Mouse (Mus musculus): ENCODE measurements around the gene Pelo.

Pelo gene

GRCm38 (mm10) chr13:115090977-115091445 lies 1.0 kb upstream of the Pelo start:
- H3K4me1 ChIP-seq (replicated peaks; ENCODE audit: low read depth, low read length): peaks cover 44% of the 10 kb centered on the region
- TF ChIP-seq NANOG (IDR thresholded peaks at IDR 0.05; ENCODE audit: borderline replicate concordance, low read length): no peak
- no peak for TF ChIP-seq POU5F1 (IDR thresholded peaks at IDR 0.05; ENCODE audit: borderline replicate concordance, low read length)
- TF ChIP-seq CTCF (conservative IDR thresholded peaks at IDR 0.05; ENCODE audit: low read length): no peak
- peaks cover 7% of the 10 kb centered on the region; the same call in 1 of the 2 replicates for H3K27me3 ChIP-seq (ENCODE audit: insufficient read depth, low read length)
- H3K36me3 ChIP-seq (ENCODE audit: insufficient read depth, low read length): peaks cover 22% of the 10 kb centered on the region
- no peaks in the 10 kb centered on the region for H3K9me3 ChIP-seq (ENCODE audit: low read length)
- peak overlapping the region; percentile 81 for H3K4me3 ChIP-seq (replicated peaks; ENCODE audit: low read length)

GRCm38 (mm10) chr13:115089395-115090025 lies 476 bp downstream of the Pelo start:
- H3K9me3 ChIP-seq (ENCODE audit: low read length): no peaks in the 10 kb centered on the region
- no peak for TF ChIP-seq POU5F1 (IDR thresholded peaks at IDR 0.05; ENCODE audit: borderline replicate concordance, low read length)

DNA sequence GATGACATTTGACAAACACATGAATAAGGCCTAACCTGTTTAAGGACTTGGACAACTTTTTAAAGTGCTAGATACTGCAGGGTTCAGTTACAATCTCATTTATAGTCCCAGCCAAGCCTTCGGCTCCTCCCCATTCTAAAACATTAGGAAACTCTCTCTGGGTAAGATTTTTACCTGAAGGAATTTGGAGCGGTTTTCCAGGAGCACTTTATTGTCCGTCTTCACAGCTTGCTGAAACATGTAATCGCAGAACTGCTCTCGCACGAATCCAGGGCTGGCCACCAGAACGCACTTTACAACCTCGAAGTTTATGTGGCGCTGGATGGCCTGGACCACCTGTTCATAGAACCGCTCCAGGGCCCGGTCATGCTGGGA lies 979 bp downstream of the Pelo start:
- peaks cover 42% of the 10 kb centered on the region for H3K4me1 ChIP-seq (replicated peaks; ENCODE audit: low read depth, low read length)
- H3K36me3 ChIP-seq (ENCODE audit: insufficient read depth, low read length): peaks cover 26% of the 10 kb centered on the region
- H3K4me3 ChIP-seq (replicated peaks; ENCODE audit: low read length): peak overlapping the region; percentile 81
- TF ChIP-seq POU5F1 (IDR thresholded peaks at IDR 0.05; ENCODE audit: borderline replicate concordance, low read length) (no peak), CTCF (conservative IDR thresholded peaks at IDR 0.05; ENCODE audit: low read length) (no peak), NANOG (IDR thresholded peaks at IDR 0.05; ENCODE audit: borderline replicate concordance, low read length) (no peak)
- no peaks in the 10 kb centered on the region; the same call in 1 of the 2 replicates for H3K27me3 ChIP-seq (ENCODE audit: insufficient read depth, low read length)
- H3K9me3 ChIP-seq (ENCODE audit: low read length): no peaks in the 10 kb centered on the region

More at GRCm38 (mm10) chr13:115089395-115090025, 476 bp downstream of the Pelo start:
- Histone ChIP-seq H3K36me3 (ENCODE audit: insufficient read depth, low read length) (peaks cover 26% of the 10 kb centered on the region), H3K4me1 (replicated peaks; ENCODE audit: low read depth, low read length) (peaks cover 42% of the 10 kb centered on the region), H3K27me3 (ENCODE audit: insufficient read depth, low read length) (peaks cover under 1% of the 10 kb centered on the region; the same call in 1 of the 2 replicates), H3K4me3 (replicated peaks; ENCODE audit: low read length) (peak overlapping the region; percentile 81)

DNA sequence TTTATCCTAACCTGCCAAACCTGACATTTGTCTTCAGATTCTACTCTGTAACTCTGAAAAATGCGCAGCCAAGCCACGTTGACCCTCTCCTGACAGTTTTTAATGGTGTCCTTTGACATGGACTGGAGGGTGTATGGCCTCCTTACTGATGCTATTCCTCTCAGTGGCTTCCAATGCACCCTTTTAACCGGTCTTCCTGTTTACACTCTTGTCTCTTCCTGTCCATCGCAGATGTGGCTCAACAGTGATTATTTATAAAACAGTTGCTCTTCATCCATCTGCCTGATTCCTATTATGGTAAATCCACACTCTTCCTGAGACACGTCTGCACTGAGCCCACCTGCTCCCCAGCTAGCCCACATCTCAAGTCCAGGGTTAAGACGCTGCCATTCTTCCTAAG lies 4.0 kb downstream of the Pelo start:
- H3K4me1 ChIP-seq (replicated peaks; ENCODE audit: low read depth, low read length): peaks cover 28% of the 10 kb centered on the region
- TF ChIP-seq NANOG (IDR thresholded peaks at IDR 0.05; ENCODE audit: borderline replicate concordance, low read length) (no peak), POU5F1 (IDR thresholded peaks at IDR 0.05; ENCODE audit: borderline replicate concordance, low read length) (no peak), CTCF (conservative IDR thresholded peaks at IDR 0.05; ENCODE audit: low read length) (no peak)
- no peak overlapping the region for H3K4me3 ChIP-seq (replicated peaks; ENCODE audit: low read length)
- H3K27me3 ChIP-seq (ENCODE audit: insufficient read depth, low read length): no peaks in the 10 kb centered on the region
- peaks cover 9% of the 10 kb centered on the region for H3K9me3 ChIP-seq (ENCODE audit: low read length)
- peaks cover 26% of the 10 kb centered on the region for H3K36me3 ChIP-seq (ENCODE audit: insufficient read depth, low read length)

DNA sequence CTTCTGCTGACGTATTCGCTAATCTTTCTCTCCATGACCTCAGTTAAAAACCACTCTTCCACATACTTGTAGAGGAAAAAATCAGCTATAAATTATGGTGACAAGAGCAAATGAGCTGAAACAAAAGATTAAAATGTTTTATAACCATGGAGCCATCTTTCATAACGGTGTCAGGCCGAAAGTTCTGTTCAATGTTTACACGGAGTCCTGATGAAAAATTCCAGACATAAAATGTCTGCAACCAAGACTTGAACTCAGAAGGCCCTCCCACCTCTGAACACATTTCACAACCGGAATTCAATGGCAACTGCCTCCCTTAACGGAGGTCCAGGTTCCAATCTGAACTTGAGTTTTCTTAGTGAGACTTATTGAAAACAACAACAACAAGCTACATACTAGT lies 7.6 kb downstream of the Pelo start:
- peaks cover 14% of the 10 kb centered on the region for H3K4me1 ChIP-seq (replicated peaks; ENCODE audit: low read depth, low read length)
- TF ChIP-seq CTCF (conservative IDR thresholded peaks at IDR 0.05; ENCODE audit: low read length): no peak
- no peak for TF ChIP-seq NANOG (IDR thresholded peaks at IDR 0.05; ENCODE audit: borderline replicate concordance, low read length)
- TF ChIP-seq POU5F1 (IDR thresholded peaks at IDR 0.05; ENCODE audit: borderline replicate concordance, low read length): no peak
- H3K36me3 ChIP-seq (ENCODE audit: insufficient read depth, low read length): peaks cover 14% of the 10 kb centered on the region
- no peaks in the 10 kb centered on the region for H3K27me3 ChIP-seq (ENCODE audit: insufficient read depth, low read length)
- H3K9me3 ChIP-seq (ENCODE audit: low read length): peaks cover 9% of the 10 kb centered on the region
- no peak overlapping the region for H3K4me3 ChIP-seq (replicated peaks; ENCODE audit: low read length)

DNA sequence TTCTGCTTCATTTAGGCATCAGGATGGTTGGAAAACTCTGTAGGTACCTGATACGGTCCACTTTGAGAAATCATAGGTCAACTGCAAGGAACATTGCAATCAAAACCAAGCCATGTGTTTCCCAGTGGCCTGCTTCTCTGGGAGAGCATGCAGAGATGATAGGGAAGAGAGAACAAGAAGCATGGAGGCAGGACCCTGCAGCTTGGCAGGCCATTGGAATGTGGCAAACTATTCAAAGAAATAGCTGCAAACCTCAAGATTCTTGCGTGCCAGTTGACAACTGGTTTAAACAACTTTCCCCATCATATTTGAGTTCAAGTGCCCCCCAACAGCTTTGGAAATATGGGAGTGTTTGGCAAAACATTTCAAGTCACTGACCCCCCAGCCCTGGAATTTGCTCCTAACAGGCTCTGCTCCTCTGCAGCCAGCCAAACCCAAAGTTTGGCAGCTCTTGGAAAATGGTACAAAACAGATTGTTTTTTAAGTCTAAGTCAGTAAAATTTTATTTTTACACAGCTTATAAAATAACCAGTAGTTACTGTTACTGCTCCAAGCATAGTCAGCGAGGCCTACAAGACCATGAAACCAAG lies 9.9 kb downstream of the Pelo start:
- Histone ChIP-seq H3K4me3 (replicated peaks; ENCODE audit: low read length) (no peak overlapping the region), H3K27me3 (ENCODE audit: insufficient read depth, low read length) (no peaks in the 10 kb centered on the region), H3K36me3 (ENCODE audit: insufficient read depth, low read length) (no peaks in the 10 kb centered on the region), H3K4me1 (replicated peaks; ENCODE audit: low read depth, low read length) (peaks cover 17% of the 10 kb centered on the region), H3K9me3 (ENCODE audit: low read length) (peaks cover 9% of the 10 kb centered on the region)
- TF ChIP-seq POU5F1 (IDR thresholded peaks at IDR 0.05; ENCODE audit: borderline replicate concordance, low read length) (no peak), NANOG (IDR thresholded peaks at IDR 0.05; ENCODE audit: borderline replicate concordance, low read length) (no peak), CTCF (conservative IDR thresholded peaks at IDR 0.05; ENCODE audit: low read length) (no peak)

DNA sequence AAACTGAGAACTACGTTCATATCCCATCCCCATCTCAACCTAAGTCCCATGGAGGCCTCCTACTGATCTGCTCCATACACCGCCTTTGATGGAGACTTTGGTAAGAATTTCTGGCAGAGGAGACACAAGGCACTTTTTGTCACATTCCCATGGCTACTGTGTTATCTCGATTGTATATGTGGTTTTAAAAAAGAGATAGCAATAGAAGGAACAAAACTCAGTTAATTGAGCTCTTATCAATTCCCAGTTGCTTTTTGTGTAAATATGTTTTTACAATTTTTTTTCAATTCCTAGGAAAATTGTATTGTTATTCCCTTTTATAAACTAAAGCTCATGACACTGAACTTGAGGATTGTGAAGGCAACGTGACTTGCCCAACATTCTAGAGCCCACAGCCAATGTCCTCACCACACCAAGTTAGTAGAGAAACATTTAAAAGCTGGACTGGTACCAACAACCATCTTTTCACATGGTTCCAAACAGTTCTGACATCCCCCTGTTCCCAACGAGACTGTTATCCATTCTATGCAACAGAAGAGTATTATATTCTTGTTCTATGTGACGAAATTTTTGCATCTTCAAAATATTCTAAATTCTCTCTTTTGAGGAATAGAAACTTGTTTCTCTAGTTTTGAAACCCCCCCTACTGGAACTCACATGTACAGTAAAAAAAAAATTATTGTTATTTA lies 10.8 kb downstream of the Pelo start:
- Histone ChIP-seq H3K9me3 (ENCODE audit: low read length) (peaks cover 9% of the 10 kb centered on the region), H3K4me3 (replicated peaks; ENCODE audit: low read length) (no peak overlapping the region), H3K4me1 (replicated peaks; ENCODE audit: low read depth, low read length) (peaks cover 17% of the 10 kb centered on the region), H3K36me3 (ENCODE audit: insufficient read depth, low read length) (no peaks in the 10 kb centered on the region), H3K27me3 (ENCODE audit: insufficient read depth, low read length) (no peaks in the 10 kb centered on the region)
- no peak for TF ChIP-seq POU5F1 (IDR thresholded peaks at IDR 0.05; ENCODE audit: borderline replicate concordance, low read length)
- TF ChIP-seq NANOG (IDR thresholded peaks at IDR 0.05; ENCODE audit: borderline replicate concordance, low read length): no peak
- TF ChIP-seq CTCF (conservative IDR thresholded peaks at IDR 0.05; ENCODE audit: low read length): no peak

GRCm38 (mm10) chr13:115077346-115078134 lies 12.4 kb downstream of the Pelo start:
- no peaks in the 10 kb centered on the region for H3K27me3 ChIP-seq (ENCODE audit: insufficient read depth, low read length)
- no peaks in the 10 kb centered on the region for H3K36me3 ChIP-seq (ENCODE audit: insufficient read depth, low read length)
- H3K4me3 ChIP-seq (replicated peaks; ENCODE audit: low read length): no peak overlapping the region
- peaks cover 17% of the 10 kb centered on the region for H3K4me1 ChIP-seq (replicated peaks; ENCODE audit: low read depth, low read length)
- TF ChIP-seq POU5F1 (IDR thresholded peaks at IDR 0.05; ENCODE audit: borderline replicate concordance, low read length): no peak
- no peak for TF ChIP-seq CTCF (conservative IDR thresholded peaks at IDR 0.05; ENCODE audit: low read length)
- no peak for TF ChIP-seq NANOG (IDR thresholded peaks at IDR 0.05; ENCODE audit: borderline replicate concordance, low read length)
- H3K9me3 ChIP-seq (ENCODE audit: low read length): peaks cover 8% of the 10 kb centered on the region

All from E14TG2a.4 (cell line).